Mouse (Mus musculus): Measurements from ENCODE around the gene Nr2c2ap. TPM values are rescaled to one million over a fixed set of nuclear protein-coding genes. Genes with fewer than 3 reads are reported as not detected.

Gene Nr2c2ap
- polyA plus RNA-seq, 1 experiment from 2014 or later: 35.7 TPM

DNA sequence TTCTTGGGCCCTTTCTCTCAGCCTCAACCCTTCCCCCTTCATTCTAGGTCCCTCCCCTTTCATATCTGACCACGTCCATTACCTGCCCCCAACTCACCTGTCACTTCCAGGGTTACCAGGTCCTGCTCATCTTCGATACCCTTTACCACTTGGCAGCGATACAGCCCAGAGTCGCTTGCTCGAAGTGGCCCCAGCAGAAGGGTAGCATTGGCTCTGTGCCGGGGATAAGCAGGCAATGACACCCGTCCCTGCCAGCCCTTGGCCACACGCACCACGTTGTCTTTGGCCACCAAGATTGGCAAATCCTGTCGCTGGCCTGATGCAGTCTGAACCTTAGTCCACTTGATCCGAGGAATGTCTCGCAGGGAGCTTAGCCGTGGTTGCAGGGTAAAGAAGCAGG, 16.2 kb upstream of the Nr2c2ap start:
- no peak for ATAC-seq (ENCODE audit: insufficient read depth, low FRiP score)
- 65% methylated on average over 13 of the region's 13 CpGs for WGBS
- no peak overlapping the region for H3K27ac ChIP-seq (ENCODE audit: low read length)

DNA sequence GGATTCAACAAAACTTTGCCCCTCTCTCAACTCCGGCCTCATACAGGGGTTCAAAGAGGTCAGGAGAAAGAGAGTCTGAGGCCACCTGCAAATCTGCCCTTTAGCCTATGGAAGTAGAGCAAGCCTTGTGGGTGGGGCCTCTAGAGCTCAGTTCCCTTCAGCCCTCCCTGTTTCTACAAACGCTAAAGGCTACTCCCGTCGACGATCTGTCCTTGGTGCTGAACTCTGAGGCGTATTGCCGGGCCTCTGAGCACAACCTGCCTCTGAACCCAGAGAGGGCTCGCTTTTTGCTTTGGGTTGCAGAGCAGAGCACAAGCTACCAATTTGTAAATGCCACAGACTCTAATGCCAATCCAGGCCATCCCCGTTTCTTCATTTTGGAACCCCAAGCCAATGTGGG, 13.5 kb upstream of the Nr2c2ap start:
- no peaks in the 10 kb centered on the region for H3K9me3 ChIP-seq (replicated peaks; ENCODE audit: control insufficient read depth, low read length)
- no peak overlapping the region for H3K4me2 ChIP-seq (ENCODE audit: low read depth, low read length)
- 0 out of 2 replicates have a peak, but pooled peaks cover 4% of the 10 kb centered on the region for H3K4me1 ChIP-seq (ENCODE audit: control insufficient read depth, insufficient read depth, low read length)
- H3K9ac ChIP-seq (ENCODE audit: low read length): no peak overlapping the region
- ATAC-seq (ENCODE audit: insufficient read depth, low FRiP score): no peak
- no peak overlapping the region for H3K27ac ChIP-seq (ENCODE audit: low read length)
- 5% methylated on average over 9 of the region's 9 CpGs for WGBS
- no peaks in the 10 kb centered on the region for H3K36me3 ChIP-seq (ENCODE audit: control insufficient read depth, insufficient read depth, low read length)
- H3K27me3 ChIP-seq (ENCODE audit: control insufficient read depth, insufficient read depth, low read length): peaks cover 50% of the 10 kb centered on the region
- no peak overlapping the region for H3K4me3 ChIP-seq (replicated peaks; ENCODE audit: low read length)

More for the DNA sequence above, 16.2 kb upstream of the Nr2c2ap start:
- Histone ChIP-seq H3K4me3 (replicated peaks; ENCODE audit: low read length) (no peak overlapping the region), H3K27me3 (ENCODE audit: control insufficient read depth, insufficient read depth, low read length) (peaks cover 64% of the 10 kb centered on the region), H3K4me1 (ENCODE audit: control insufficient read depth, insufficient read depth, low read length) (no peaks in the 10 kb centered on the region), H3K9me3 (replicated peaks; ENCODE audit: control insufficient read depth, low read length) (no peaks in the 10 kb centered on the region), H3K4me2 (ENCODE audit: low read depth, low read length) (no peak overlapping the region), H3K9ac (ENCODE audit: low read length) (no peak overlapping the region), H3K36me3 (ENCODE audit: control insufficient read depth, insufficient read depth, low read length) (no peaks in the 10 kb centered on the region)

DNA sequence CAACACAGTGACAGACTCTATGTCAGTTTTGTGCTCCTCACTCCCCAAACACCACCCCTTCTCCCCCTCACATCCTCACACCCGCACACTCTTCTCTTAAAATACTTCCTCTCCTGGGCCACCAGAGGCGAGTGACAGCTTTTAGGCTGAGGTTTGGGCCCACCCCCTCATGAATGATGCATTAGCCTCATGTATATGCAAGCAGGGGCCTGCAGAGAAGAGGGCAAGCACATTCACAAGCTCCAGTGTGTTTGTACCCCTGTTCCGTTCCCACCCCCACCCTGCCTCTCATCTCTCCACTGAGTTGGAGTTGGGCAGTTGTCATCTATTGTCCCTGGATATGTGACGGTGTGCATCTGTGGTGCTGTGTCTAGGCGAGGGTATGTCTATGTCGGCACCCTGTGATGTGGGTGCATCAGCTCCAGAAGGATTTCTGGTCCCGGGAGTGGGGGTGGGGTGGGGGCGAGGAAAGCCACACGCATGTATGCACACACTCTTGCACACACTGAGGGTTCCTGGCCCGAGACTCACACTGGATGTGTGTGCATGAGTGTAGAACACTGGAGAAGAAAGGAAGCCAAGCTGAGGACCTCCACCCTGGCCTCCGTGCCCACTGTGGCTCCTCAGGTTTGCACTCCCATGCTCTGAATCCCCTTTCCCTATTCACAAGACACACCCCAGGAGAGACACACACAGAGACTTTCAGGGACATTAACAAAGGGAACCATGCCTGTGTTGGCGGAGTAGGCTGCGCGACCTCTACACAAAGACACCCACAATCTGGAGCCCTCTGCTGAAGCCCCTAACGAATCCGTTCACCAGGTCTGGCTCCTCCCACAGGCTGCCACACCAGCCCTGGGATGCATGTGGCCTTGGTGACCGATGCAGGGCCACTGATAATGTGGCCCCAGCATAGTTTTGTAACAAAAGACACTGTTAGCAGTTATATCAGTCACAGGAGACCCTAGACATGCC, 12.1 kb upstream of the Nr2c2ap start:
- peaks cover 42% of the 10 kb centered on the region for H3K27me3 ChIP-seq (ENCODE audit: control insufficient read depth, insufficient read depth, low read length)
- no peaks in the 10 kb centered on the region for H3K9me3 ChIP-seq (replicated peaks; ENCODE audit: control insufficient read depth, low read length)
- ATAC-seq (ENCODE audit: insufficient read depth, low FRiP score): no peak
- H3K4me2 ChIP-seq (ENCODE audit: low read depth, low read length): no peak overlapping the region
- no peak overlapping the region for H3K27ac ChIP-seq (ENCODE audit: low read length)
- no peaks in the 10 kb centered on the region for H3K36me3 ChIP-seq (ENCODE audit: control insufficient read depth, insufficient read depth, low read length)
- H3K9ac ChIP-seq (ENCODE audit: low read length): no peak overlapping the region
- 16% methylated on average over 17 of the region's 17 CpGs for WGBS
- H3K4me3 ChIP-seq (replicated peaks; ENCODE audit: low read length): no peak overlapping the region
- 0 out of 2 replicates have a peak, but pooled peaks cover 4% of the 10 kb centered on the region for H3K4me1 ChIP-seq (ENCODE audit: control insufficient read depth, insufficient read depth, low read length)

DNA sequence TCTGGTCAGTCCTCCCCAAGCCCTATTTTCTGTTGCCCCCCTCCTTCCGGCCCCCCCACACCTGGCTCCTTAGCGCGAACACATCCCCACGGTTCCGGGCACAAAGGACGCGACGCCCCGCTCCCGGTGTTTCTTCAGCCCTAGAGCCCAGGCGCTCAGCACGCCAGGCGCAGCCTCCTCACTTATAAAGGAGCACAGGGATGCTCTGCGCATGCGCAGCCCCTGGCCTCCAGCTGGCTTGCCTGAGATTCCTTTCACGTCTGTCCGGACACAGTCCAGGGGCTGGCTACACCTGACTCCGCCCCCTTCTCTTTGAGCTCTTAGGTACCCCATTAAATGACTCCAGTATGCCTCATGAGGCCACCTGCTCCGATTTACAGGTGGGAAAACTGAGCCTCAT, 10.5 kb upstream of the Nr2c2ap start, which contains the start of gene Ncan:
Gene Ncan (minus strand): TSS at position 207 of the 400 bp plus-strand sequence.
- peaks cover 37% of the 10 kb centered on the region for H3K27me3 ChIP-seq (ENCODE audit: control insufficient read depth, insufficient read depth, low read length)
- H3K27ac ChIP-seq (ENCODE audit: low read length): no peak within 1 kb of the TSS
- no peak within 1 kb of the TSS; the same call in 1 of the 2 replicates for H3K4me3 ChIP-seq (replicated peaks; ENCODE audit: low read length)
- no peak within 1 kb of the TSS for H3K9ac ChIP-seq (ENCODE audit: low read length)
- 3% methylated on average over 19 of the region's 19 CpGs for WGBS
- H3K36me3 ChIP-seq (ENCODE audit: control insufficient read depth, insufficient read depth, low read length): no peaks in the 10 kb centered on the region
- H3K4me2 ChIP-seq (ENCODE audit: low read depth, low read length): peak within 1 kb of the TSS; percentile 37
- 0 out of 2 replicates have a peak, but pooled peaks have one; percentile 61 for ATAC-seq (ENCODE audit: insufficient read depth, low FRiP score)
- H3K4me1 ChIP-seq (ENCODE audit: control insufficient read depth, insufficient read depth, low read length): 0 out of 2 replicates have a peak, but pooled peaks cover 4% of the 10 kb centered on the region
- no peaks in the 10 kb centered on the region for H3K9me3 ChIP-seq (replicated peaks; ENCODE audit: control insufficient read depth, low read length)

DNA sequence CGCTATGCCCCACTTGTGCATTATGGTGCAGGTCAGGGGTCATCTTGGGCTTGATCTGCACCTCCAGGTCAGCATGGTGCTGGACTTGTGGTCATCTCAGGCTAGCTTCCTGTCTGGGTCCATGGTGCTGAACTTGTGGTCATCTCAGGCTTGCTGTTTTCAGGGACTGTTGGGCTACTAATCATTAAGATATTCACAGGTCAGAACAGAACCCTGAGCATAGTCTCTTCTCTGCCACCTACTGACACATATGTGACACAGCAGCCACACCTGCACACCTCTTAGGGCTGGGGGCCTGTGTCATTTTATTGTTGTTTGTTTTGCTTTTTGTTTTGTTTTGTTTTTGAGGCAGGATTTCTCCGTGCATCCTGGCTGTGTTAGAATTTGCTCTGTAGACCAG, 8.3 kb upstream of the Nr2c2ap start:
- no peak overlapping the region for H3K4me2 ChIP-seq (ENCODE audit: low read depth, low read length)
- no peak overlapping the region for H3K27ac ChIP-seq (ENCODE audit: low read length)
- no peak overlapping the region for H3K4me3 ChIP-seq (replicated peaks; ENCODE audit: low read length)
- 55% methylated on average over 2 of the region's 2 CpGs for WGBS
- 0 out of 2 replicates have a peak, but pooled peaks cover 4% of the 10 kb centered on the region for H3K4me1 ChIP-seq (ENCODE audit: control insufficient read depth, insufficient read depth, low read length)
- H3K9me3 ChIP-seq (replicated peaks; ENCODE audit: control insufficient read depth, low read length): no peaks in the 10 kb centered on the region
- H3K36me3 ChIP-seq (ENCODE audit: control insufficient read depth, insufficient read depth, low read length): no peaks in the 10 kb centered on the region
- no peak for ATAC-seq (ENCODE audit: insufficient read depth, low FRiP score)
- H3K27me3 ChIP-seq (ENCODE audit: control insufficient read depth, insufficient read depth, low read length): peaks cover 30% of the 10 kb centered on the region
- H3K9ac ChIP-seq (ENCODE audit: low read length): no peak overlapping the region

DNA sequence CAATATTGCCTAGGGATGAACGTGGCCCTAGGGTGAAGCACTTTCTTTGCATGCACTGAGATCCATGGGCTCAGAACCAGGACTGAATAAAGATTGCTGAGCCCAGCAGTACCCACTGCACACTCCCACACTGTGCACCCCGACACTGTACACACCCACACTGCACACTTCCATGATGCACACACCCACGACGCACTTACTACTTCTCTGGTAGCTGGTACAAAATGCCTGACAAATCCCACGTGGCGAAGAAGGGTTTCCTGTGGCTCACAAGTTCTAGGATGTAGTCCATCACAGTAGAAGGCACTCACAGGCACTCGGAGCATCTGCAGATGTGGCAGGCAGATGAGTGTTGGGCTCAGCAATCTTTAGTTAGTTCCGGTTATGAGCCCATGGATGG, 6.1 kb upstream of the Nr2c2ap start:
- no peak overlapping the region for H3K27ac ChIP-seq (ENCODE audit: low read length)
- no peak overlapping the region for H3K4me2 ChIP-seq (ENCODE audit: low read depth, low read length)
- H3K9me3 ChIP-seq (replicated peaks; ENCODE audit: control insufficient read depth, low read length): no peaks in the 10 kb centered on the region
- H3K4me1 ChIP-seq (ENCODE audit: control insufficient read depth, insufficient read depth, low read length): 0 out of 2 replicates have a peak, but pooled peaks cover 4% of the 10 kb centered on the region
- no peak overlapping the region for H3K9ac ChIP-seq (ENCODE audit: low read length)
- H3K27me3 ChIP-seq (ENCODE audit: control insufficient read depth, insufficient read depth, low read length): peaks cover 10% of the 10 kb centered on the region
- no peak overlapping the region for H3K4me3 ChIP-seq (replicated peaks; ENCODE audit: low read length)
- 63% methylated on average over 8 of the region's 8 CpGs for WGBS
- H3K36me3 ChIP-seq (ENCODE audit: control insufficient read depth, insufficient read depth, low read length): no peaks in the 10 kb centered on the region
- no peak for ATAC-seq (ENCODE audit: insufficient read depth, low FRiP score)

DNA sequence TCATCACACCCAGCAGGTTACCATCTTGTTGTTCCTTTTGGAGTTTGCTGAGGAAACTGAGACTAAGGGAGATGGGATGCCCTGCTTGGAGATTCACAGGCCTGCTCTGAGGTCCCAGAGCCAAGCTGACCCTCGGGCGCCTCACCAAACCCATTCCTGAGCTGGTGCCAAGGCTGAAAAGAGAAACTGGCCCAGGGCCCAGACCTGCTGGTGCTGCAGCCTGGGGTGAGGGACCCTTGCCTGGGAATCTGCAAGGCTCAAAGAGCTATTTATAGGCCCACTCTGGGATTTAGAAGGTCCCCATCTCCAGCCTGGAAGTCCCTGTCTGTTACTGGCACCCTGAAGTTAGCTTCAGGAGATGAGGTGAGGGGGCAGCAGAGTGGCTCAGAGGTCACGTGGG, 2.7 kb upstream of the Nr2c2ap start:
- Histone ChIP-seq H3K4me3 (replicated peaks; ENCODE audit: low read length) (no peak overlapping the region), H3K27me3 (ENCODE audit: control insufficient read depth, insufficient read depth, low read length) (no peaks in the 10 kb centered on the region), H3K4me1 (ENCODE audit: control insufficient read depth, insufficient read depth, low read length) (no peaks in the 10 kb centered on the region), H3K36me3 (ENCODE audit: control insufficient read depth, insufficient read depth, low read length) (no peaks in the 10 kb centered on the region), H3K9ac (ENCODE audit: low read length) (no peak overlapping the region), H3K9me3 (replicated peaks; ENCODE audit: control insufficient read depth, low read length) (no peaks in the 10 kb centered on the region), H3K4me2 (ENCODE audit: low read depth, low read length) (no peak overlapping the region), H3K27ac (ENCODE audit: low read length) (no peak overlapping the region)
- 66% methylated on average over 3 of the region's 3 CpGs for WGBS
- ATAC-seq (ENCODE audit: insufficient read depth, low FRiP score): no peak

DNA sequence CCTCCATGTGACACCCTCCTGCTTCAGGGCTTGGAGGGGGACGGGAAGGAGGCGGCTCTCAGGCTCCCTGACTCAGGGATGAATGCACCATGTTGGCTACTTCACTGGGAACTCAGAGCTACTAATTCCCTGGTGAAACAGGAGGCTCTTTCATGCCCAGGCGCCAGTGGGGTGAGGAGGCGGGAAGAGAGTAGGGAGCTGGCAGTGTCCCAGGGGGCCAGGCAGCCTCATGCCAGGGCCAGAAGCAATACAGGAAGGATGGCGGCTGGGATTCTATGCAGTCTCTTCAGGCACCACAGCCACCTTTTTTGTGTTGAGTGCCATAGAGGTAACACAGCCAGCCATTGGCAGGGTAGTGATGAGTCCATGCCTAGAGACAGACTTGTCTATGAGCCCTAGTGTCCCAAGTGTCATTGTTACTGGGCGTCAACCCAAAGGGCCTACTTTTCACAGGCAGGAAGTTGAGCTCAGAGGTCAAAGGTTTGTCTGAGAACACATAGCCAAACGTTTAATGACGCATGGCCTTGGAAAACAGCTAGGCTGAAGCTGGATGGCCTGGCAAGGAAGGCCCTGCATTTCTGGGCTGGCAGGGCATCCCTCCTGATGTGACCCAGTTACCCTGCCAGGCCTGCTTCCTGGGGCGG, 1.7 kb upstream of the Nr2c2ap start:
- no peaks in the 10 kb centered on the region; the same call in 1 of the 2 replicates for H3K36me3 ChIP-seq (ENCODE audit: control insufficient read depth, insufficient read depth, low read length)
- no peak overlapping the region for H3K4me2 ChIP-seq (ENCODE audit: low read depth, low read length)
- 62% methylated on average over 9 of the region's 9 CpGs for WGBS
- ATAC-seq (ENCODE audit: insufficient read depth, low FRiP score): no peak
- no peaks in the 10 kb centered on the region for H3K27me3 ChIP-seq (ENCODE audit: control insufficient read depth, insufficient read depth, low read length)
- 0 out of 2 replicates have a peak overlapping the region, but pooled peaks have one; percentile 15 for H3K27ac ChIP-seq (ENCODE audit: low read length)
- H3K9ac ChIP-seq (ENCODE audit: low read length): no peak overlapping the region
- H3K4me3 ChIP-seq (replicated peaks; ENCODE audit: low read length): no peak overlapping the region
- no peaks in the 10 kb centered on the region for H3K9me3 ChIP-seq (replicated peaks; ENCODE audit: control insufficient read depth, low read length)
- H3K4me1 ChIP-seq (ENCODE audit: control insufficient read depth, insufficient read depth, low read length): no peaks in the 10 kb centered on the region

DNA sequence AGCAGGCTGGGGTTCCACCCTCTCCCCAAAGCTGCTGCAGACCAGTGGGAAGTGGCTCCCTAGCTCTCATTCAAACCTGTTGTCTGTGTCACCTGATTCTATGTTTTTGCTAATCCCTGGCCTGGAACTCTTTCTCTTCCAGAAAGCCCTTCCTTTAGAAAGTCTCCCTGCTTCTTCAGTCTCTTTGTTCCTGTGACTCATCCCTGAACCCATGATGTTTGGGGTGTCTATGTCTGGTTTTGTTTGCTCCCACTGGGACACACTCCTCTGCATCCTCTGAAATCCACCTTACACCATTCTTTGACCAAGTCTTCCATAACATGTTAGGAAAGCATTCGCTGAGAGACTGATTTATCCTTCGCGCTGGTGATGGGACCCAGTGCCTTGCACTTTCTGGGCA, 1.1 kb upstream of the Nr2c2ap start:
- no peaks in the 10 kb centered on the region; the same call in 1 of the 2 replicates for H3K36me3 ChIP-seq (ENCODE audit: control insufficient read depth, insufficient read depth, low read length)
- no peak overlapping the region for H3K4me3 ChIP-seq (replicated peaks; ENCODE audit: low read length)
- no peaks in the 10 kb centered on the region for H3K4me1 ChIP-seq (ENCODE audit: control insufficient read depth, insufficient read depth, low read length)
- 82% methylated on average over 3 of the region's 3 CpGs for WGBS
- no peaks in the 10 kb centered on the region for H3K27me3 ChIP-seq (ENCODE audit: control insufficient read depth, insufficient read depth, low read length)
- no peaks in the 10 kb centered on the region for H3K9me3 ChIP-seq (replicated peaks; ENCODE audit: control insufficient read depth, low read length)
- no peak overlapping the region for H3K4me2 ChIP-seq (ENCODE audit: low read depth, low read length)
- no peak overlapping the region for H3K27ac ChIP-seq (ENCODE audit: low read length)
- ATAC-seq (ENCODE audit: insufficient read depth, low FRiP score): no peak
- no peak overlapping the region for H3K9ac ChIP-seq (ENCODE audit: low read length)
